Mouse (Mus musculus): ENCODE measurements around the gene Miga1. TPM values are rescaled to one million over a fixed set of nuclear protein-coding genes. Genes with fewer than 3 reads are reported as not detected.

Miga1 gene
- total RNA-seq, 1 experiment from 2014 or later, result 30.8 TPM

GRCm38 (mm10) chr3:152300376-152301337 is 39.5 kb downstream of the Miga1 start:
- ATAC-seq (replicated peaks in 1 of 2; ENCODE audit: insufficient read depth in 1 of 2, low FRiP score in 2 of 2, low TSS enrichment in 1 of 2, low read depth in 1 of 2, poor library complexity in 2 of 2, severe bottlenecking in 2 of 2), result no peak

GRCm38 (mm10) chr3:152295896-152296295 is 44.3 kb downstream of the Miga1 start:
- ATAC-seq (replicated peaks in 1 of 2; ENCODE audit: insufficient read depth in 1 of 2, low FRiP score in 2 of 2, low TSS enrichment in 1 of 2, low read depth in 1 of 2, poor library complexity in 2 of 2, severe bottlenecking in 2 of 2), result no peak

- ATAC-seq (replicated peaks in 1 of 2; ENCODE audit: insufficient read depth in 1 of 2, low FRiP score in 2 of 2, low TSS enrichment in 1 of 2, low read depth in 1 of 2, poor library complexity in 2 of 2, severe bottlenecking in 2 of 2), result no peak
Observed at GRCm38 (mm10) chr3:152294400-152294799, 45.8 kb downstream of the Miga1 start.

DNA sequence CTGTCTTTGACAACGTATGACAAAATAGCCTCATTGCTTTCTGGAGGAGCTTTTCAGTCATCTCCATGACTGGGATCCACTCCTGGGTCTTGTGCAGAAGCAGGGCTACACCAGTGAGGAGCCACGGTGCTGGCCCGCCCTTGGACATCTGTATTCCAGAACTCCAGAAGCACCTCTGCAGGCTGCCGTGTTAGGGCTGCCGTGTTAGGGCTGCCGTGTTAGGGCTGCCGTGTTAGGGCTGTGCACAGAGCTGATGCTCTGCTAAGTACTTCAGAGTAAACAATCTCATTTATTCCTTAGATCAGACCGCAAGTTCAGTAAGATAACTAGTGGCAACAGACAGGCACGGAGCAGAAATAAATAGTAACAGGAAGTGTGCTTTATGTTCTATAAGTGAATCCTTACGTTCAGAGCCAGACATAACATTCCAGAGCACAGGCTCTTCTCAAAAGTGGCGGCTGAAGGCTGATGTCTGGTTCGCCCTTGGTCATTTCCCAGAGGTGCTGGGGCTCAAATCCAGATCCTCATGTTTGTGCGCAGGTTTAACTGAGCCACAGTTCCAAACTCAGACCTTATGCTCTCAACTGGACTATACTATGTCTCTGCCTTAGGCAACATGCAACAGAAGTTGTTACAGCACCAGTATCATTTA is 46.6 kb downstream of the Miga1 start:
- ATAC-seq (replicated peaks in 1 of 2; ENCODE audit: insufficient read depth in 1 of 2, low FRiP score in 2 of 2, low TSS enrichment in 1 of 2, low read depth in 1 of 2, poor library complexity in 2 of 2, severe bottlenecking in 2 of 2), result 0 out of 4 replicates have a peak, but pooled peaks of 1 of the 2 experiments have one; percentile 37

- ATAC-seq (replicated peaks in 1 of 2; ENCODE audit: insufficient read depth in 1 of 2, low FRiP score in 2 of 2, low TSS enrichment in 1 of 2, low read depth in 1 of 2, poor library complexity in 2 of 2, severe bottlenecking in 2 of 2), result no peak
Observed at GRCm38 (mm10) chr3:152291895-152292294, 48.3 kb downstream of the Miga1 start.

- ATAC-seq (replicated peaks in 1 of 2; ENCODE audit: insufficient read depth in 1 of 2, low FRiP score in 2 of 2, low TSS enrichment in 1 of 2, low read depth in 1 of 2, poor library complexity in 2 of 2, severe bottlenecking in 2 of 2), result no peak
Observed at GRCm38 (mm10) chr3:152290175-152290798, 49.9 kb downstream of the Miga1 start.

DNA sequence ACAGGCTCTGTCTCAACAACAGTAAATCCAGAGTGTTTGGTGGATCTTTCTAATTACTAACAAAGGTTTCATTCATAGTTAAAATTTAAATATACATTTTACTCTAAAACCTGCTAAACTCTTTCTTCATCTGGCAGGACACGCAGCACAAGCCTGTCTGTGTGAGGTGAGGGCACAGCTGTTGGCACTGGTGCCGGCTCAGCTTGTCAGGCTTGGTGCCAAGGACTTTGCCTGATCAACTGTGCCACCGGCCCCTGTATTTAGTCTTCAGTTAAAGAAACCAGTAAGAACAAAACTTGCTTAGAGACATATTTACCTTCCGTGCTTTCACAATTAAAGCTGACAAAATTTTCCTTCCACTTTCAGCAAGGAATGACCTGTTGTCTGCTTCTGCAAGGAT is 51.5 kb downstream of the Miga1 start:
- no peak for ATAC-seq (replicated peaks in 1 of 2; ENCODE audit: insufficient read depth in 1 of 2, low FRiP score in 2 of 2, low TSS enrichment in 1 of 2, low read depth in 1 of 2, poor library complexity in 2 of 2, severe bottlenecking in 2 of 2)

GRCm38 (mm10) chr3:152288276-152288675 is 51.9 kb downstream of the Miga1 start:
- ATAC-seq (replicated peaks in 1 of 2; ENCODE audit: insufficient read depth in 1 of 2, low FRiP score in 2 of 2, low TSS enrichment in 1 of 2, low read depth in 1 of 2, poor library complexity in 2 of 2, severe bottlenecking in 2 of 2), result no peak

GRCm38 (mm10) chr3:152287810-152288209 is 52.4 kb downstream of the Miga1 start:
- ATAC-seq (replicated peaks in 1 of 2; ENCODE audit: insufficient read depth in 1 of 2, low FRiP score in 2 of 2, low TSS enrichment in 1 of 2, low read depth in 1 of 2, poor library complexity in 2 of 2, severe bottlenecking in 2 of 2), result no peak

DNA sequence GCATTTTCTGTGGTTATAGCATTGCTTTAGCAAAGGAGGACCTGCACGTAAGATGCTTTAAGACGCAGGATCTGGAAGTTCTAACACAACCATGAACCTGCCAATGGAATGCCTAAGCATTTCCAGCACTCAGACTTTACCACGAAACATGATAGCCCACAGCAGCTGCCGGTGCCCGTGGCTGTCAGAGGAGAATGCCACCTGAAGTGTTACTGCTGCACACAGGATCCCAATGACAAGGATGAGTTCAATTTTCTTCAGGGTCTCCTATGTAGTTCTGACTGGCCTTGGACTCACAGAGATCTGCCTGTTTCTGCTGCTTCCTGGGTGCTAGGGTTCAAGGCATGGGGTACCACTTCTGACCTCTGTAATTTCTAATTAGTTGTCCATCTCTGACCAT is 55.4 kb downstream of the Miga1 start:
- ATAC-seq (replicated peaks in 1 of 2; ENCODE audit: insufficient read depth in 1 of 2, low FRiP score in 2 of 2, low TSS enrichment in 1 of 2, low read depth in 1 of 2, poor library complexity in 2 of 2, severe bottlenecking in 2 of 2), result no peak

GRCm38 (mm10) chr3:152284306-152284705 is 55.9 kb downstream of the Miga1 start:
- ATAC-seq (replicated peaks in 1 of 2; ENCODE audit: insufficient read depth in 1 of 2, low FRiP score in 2 of 2, low TSS enrichment in 1 of 2, low read depth in 1 of 2, poor library complexity in 2 of 2, severe bottlenecking in 2 of 2), result no peak

GRCm38 (mm10) chr3:152282126-152282525 is 58.1 kb downstream of the Miga1 start:
- no peak for ATAC-seq (replicated peaks in 1 of 2; ENCODE audit: insufficient read depth in 1 of 2, low FRiP score in 2 of 2, low TSS enrichment in 1 of 2, low read depth in 1 of 2, poor library complexity in 2 of 2, severe bottlenecking in 2 of 2)

DNA sequence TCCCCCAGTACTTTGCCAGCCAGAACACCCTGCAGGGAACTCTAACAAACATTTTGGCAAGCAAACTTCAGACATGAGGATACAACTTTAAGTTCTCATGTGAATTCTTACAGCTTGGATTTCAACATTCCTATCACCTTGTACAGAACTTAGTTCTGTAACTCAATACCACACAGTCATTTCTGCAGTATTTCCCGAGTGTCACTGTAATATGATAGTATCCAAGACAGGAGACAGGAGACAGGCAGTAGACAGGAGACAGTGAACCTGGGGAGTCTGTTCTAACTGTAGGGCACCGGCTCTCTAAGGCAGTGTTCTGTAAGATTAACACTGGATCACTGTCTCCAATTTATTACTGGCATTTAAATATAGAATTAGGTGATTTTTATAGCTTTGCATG is 61.8 kb downstream of the Miga1 start:
- no peak for ATAC-seq (replicated peaks in 1 of 2; ENCODE audit: insufficient read depth in 1 of 2, low FRiP score in 2 of 2, low TSS enrichment in 1 of 2, low read depth in 1 of 2, poor library complexity in 2 of 2, severe bottlenecking in 2 of 2)

- ATAC-seq (replicated peaks in 1 of 2; ENCODE audit: insufficient read depth in 1 of 2, low FRiP score in 2 of 2, low TSS enrichment in 1 of 2, low read depth in 1 of 2, poor library complexity in 2 of 2, severe bottlenecking in 2 of 2), result no peak
Observed at GRCm38 (mm10) chr3:152277912-152278311, 62.3 kb downstream of the Miga1 start.

DNA sequence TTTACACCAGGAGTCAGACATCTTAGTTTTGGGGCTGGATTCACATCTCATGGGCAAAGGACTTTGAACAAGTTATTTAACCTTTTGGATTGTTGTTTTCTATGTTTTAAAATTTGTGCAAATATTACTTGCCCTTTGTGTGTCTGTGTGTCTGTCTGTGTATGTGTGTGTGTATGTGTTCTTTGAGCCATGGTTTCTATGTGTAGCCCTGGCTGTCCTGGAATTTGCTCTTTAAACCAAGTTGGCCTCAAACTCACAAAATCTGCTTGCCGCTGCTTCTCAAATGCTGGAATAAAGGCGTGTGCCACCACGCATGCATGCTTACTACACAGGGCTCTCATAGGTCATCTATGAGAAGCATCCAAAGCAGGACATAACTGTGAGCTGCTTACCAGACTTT is 63.3 kb downstream of the Miga1 start:
- ATAC-seq (replicated peaks in 1 of 2; ENCODE audit: insufficient read depth in 1 of 2, low FRiP score in 2 of 2, low TSS enrichment in 1 of 2, low read depth in 1 of 2, poor library complexity in 2 of 2, severe bottlenecking in 2 of 2), result no peak

- ATAC-seq (replicated peaks in 1 of 2; ENCODE audit: insufficient read depth in 1 of 2, low FRiP score in 2 of 2, low TSS enrichment in 1 of 2, low read depth in 1 of 2, poor library complexity in 2 of 2, severe bottlenecking in 2 of 2), result no peak
Observed at GRCm38 (mm10) chr3:152275008-152275407, 65.2 kb downstream of the Miga1 start.

DNA sequence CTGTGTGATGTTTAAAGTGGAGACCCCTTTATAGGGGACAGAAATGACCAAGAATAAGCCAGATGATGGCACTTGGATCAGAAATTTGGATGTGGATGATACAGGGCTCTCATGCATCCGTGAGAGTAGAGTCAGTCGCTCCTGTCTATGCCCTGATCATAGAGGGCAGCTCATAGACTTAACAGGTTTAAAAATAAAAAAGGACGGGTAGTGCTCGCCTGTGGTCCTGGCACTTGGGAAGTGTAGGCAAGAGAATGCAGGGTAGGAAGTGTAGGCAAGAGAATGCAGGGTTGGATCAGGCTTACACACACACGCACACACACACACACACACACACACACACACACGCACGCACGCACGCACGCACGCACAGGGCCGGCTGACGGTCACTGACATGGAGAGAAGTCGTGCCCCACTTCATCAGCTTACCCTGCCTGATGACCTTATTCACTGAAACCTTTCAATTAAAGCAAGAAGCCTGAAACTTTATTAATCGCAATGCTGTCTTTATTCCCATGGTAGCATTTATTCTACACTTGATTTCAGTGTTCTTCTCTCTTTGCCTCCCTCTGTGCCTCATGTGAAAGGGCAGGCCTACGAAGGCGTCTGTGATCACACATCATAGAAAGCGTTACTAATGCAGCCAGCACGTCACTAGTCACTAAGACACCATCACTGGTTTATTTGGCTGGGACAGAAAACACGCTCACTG is 67.1 kb downstream of the Miga1 start:
- no peak for ATAC-seq (replicated peaks in 1 of 2; ENCODE audit: insufficient read depth in 1 of 2, low FRiP score in 2 of 2, low TSS enrichment in 1 of 2, low read depth in 1 of 2, poor library complexity in 2 of 2, severe bottlenecking in 2 of 2)
